Mouse (Mus musculus): ENCODE results near the gene Serpine2.

The Serpine2 gene

GRCm38 (mm10) chr1:79757161-79757560 is 103.8 kb downstream of the Serpine2 start:
- DNase-seq (ENCODE audit: low read depth, low spot score), result no peak

GRCm38 (mm10) chr1:79756417-79756816 is 104.6 kb downstream of the Serpine2 start:
- no peak for DNase-seq (ENCODE audit: low read depth, low spot score)

GRCm38 (mm10) chr1:79755376-79755775 is 105.6 kb downstream of the Serpine2 start:
- no peak for DNase-seq (ENCODE audit: low read depth, low spot score)

DNA sequence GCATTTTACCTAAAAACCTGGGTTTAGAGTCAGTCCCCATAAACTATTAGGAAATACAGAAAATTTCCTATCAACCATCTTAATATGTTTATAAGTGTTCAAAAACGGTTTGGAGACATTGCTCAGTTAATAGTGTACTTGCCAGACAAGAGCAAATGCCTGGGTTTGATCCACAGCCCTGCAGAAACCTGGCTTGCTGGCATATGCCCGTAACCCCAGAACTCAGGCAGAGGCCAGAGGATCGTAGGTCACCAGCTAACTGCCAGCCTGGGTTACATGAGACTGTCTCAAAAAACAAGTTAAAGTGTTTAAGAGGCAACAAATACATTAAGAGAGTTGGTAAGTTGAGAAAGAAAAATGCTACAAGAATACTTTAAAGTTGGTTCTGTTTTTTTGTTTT is 106.0 kb downstream of the Serpine2 start:
- DNase-seq (ENCODE audit: low read depth, low spot score), result no peak

DNA sequence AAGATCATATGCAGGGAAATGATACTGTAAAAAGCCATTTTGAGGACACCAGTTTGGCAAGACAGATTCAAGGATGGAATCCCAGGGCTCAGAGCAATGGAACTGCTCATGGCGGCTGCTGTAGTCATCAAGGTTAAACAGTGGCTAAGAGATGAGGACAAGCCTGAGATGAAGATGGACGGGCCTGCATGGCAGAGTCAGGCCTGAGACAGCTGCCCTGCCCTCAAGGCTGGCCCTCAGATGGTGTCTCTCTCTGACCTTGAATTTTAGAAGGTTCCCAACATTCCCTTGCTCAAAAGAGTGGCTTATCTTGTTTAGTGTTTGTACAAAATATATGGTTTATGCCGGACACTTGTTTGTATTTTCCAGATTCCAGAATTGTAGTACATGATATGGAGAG is 107.5 kb downstream of the Serpine2 start:
- DNase-seq (ENCODE audit: low read depth, low spot score), result no peak

- DNase-seq (ENCODE audit: low read depth, low spot score), result no peak
Measured at GRCm38 (mm10) chr1:79752714-79753340, 108.2 kb downstream of the Serpine2 start.

- no peak for DNase-seq (ENCODE audit: low read depth, low spot score)
Measured at GRCm38 (mm10) chr1:79752015-79752695, 108.8 kb downstream of the Serpine2 start.

GRCm38 (mm10) chr1:79751186-79751585 is 109.8 kb downstream of the Serpine2 start:
- DNase-seq (ENCODE audit: low read depth, low spot score), result no peak

DNA sequence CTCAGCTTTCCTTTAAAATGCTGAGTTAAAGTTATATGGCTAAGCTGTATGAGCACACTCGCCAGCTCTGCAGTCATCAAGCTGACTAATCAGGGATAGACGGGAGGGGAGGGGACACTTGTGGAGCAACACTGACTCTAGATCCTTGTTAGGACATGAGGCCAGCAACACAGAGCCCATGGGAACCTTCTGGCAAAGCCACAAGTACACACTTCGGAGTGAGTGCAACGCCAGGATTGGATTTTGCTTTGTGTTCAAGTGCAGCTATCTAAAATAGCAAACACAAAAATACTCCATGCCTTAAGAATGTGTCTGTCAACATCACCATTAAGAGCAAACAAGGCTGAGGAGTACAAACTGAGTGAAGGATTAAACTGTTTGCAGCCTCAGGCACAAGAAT is 114.9 kb downstream of the Serpine2 start:
- DNase-seq (ENCODE audit: low read depth, low spot score), result no peak

All from ES-CJ7 (cell line).